Mouse (Mus musculus) heart, embryonic 14.5 days (tissue): ENCODE data around the gene Srm. TPM values are rescaled to one million over a fixed set of nuclear protein-coding genes. Genes with fewer than 3 reads are reported as not detected.
A peak's percentile ranks its signal among the peaks of the same experiment; 100 is the strongest.

Experiments
- ATAC-seq: fragments of 200-750 bp; cut with Nextera tagmentation; 2 replicates; pipeline ENCODE4 v1.8.0; 2017; ENCODE audit warnings: low read depth, moderate TSS enrichment; ENCODE audit not compliant: insufficient number of reproducible peaks, insufficient read depth, low FRiP score
- H3K27ac ChIP-seq, 2 experiments: fragments of 200-500 bp in 1 of 2; fragments of 300-500 bp in 1 of 2; sonication (generic) in 1 of 2; replicated peaks in 1 of 2; 2 replicates each; pipeline ENCODE4 v1.5.1; 2012 to 2014; ENCODE audit warnings: low read depth in 2 of 2, low read length in 2 of 2, control low read depth in 1 of 2, mild to moderate bottlenecking in 1 of 2, mixed read lengths in 1 of 2; ENCODE audit not compliant: control insufficient read depth in 1 of 2, insufficient read depth in 1 of 2
- H3K27me3 ChIP-seq: fragments of 300-500 bp; sonication (generic); 2 replicates; pipeline ENCODE4 v1.6.1; 2014; ENCODE audit warnings: mild to moderate bottlenecking, low read length, control low read depth; ENCODE audit not compliant: control insufficient read depth, insufficient read depth
- H3K36me3 ChIP-seq: fragments of 300-500 bp; sonication (generic); 2 replicates; pipeline ENCODE4 v1.6.1; 2014; ENCODE audit warnings: mild to moderate bottlenecking, control low read depth, low read length, mixed read lengths; ENCODE audit not compliant: control insufficient read depth, insufficient read depth
- H3K4me1 ChIP-seq, 2 experiments: fragments of 200-500 bp in 1 of 2; fragments of 300-500 bp in 1 of 2; sonication (generic) in 1 of 2; 2 replicates each; pipeline ENCODE4 v1.6.1; 2012 to 2014; ENCODE audit warnings: low read length in 2 of 2, control low read depth in 1 of 2, mixed read lengths in 1 of 2; ENCODE audit not compliant: control insufficient read depth in 2 of 2, insufficient read depth in 2 of 2
- H3K4me2 ChIP-seq: fragments of 300-500 bp; sonication (generic); 2 replicates; pipeline ENCODE4 v1.6.1; 2014; ENCODE audit warnings: mild to moderate bottlenecking, low read length
- H3K4me3 ChIP-seq, 2 experiments: fragments of 200-500 bp in 1 of 2; fragments of 300-500 bp in 1 of 2; sonication (generic) in 1 of 2; 2 replicates each; pipeline ENCODE4 v1.5.1; 2012 to 2014; ENCODE audit warnings: low read length in 2 of 2, mild to moderate bottlenecking in 2 of 2, control low read depth in 1 of 2, low read depth in 1 of 2, moderate library complexity in 1 of 2; ENCODE audit not compliant: control insufficient read depth in 1 of 2, insufficient read depth in 1 of 2
- H3K9ac ChIP-seq: fragments of 300-500 bp; sonication (generic); 2 replicates; pipeline ENCODE4 v1.6.1; 2014; ENCODE audit warnings: mild to moderate bottlenecking, low read length
- H3K9me3 ChIP-seq: fragments of 300-500 bp; sonication (generic); 2 replicates; pipeline ENCODE4 v1.6.1; 2016; ENCODE audit warnings: low read length, control low read depth; ENCODE audit not compliant: control insufficient read depth
- WGBS: fragments of 180-500 bp; shearing (Covaris S2); extraction: QIAGEN DNeasy Blood & Tissue Kit; methylation state at CpG from one replicate; pipeline ENCODE4 v1.1.7; 2014; 5-methylcytosine and 5-hydroxymethylcytosine counted together
- polyA plus RNA-seq: library from polyadenylated mRNA; unstranded; fragments of >200 nt; fragmentation: Nextera tagmentation; extraction: Ambion mirVana; gene quantifications from 2 replicates; pipeline ENCODE4 v1.2.1, GENCODE M21; 2014

The Srm gene
- polyA plus RNA-seq, 1 experiment from 2014 or later: 101 TPM

GRCm38 (mm10) chr4:148590421-148591170 lies 707 bp upstream of the Srm start:
- H3K4me2 ChIP-seq: peak overlapping the region; percentile 95
- ATAC-seq: no peak
- H3K9me3 ChIP-seq: no peaks in the 10 kb centered on the region
- H3K4me3 ChIP-seq: peak overlapping the region; percentile 79 to 98
- H3K27me3 ChIP-seq: no peaks in the 10 kb centered on the region
- H3K9ac ChIP-seq: peak overlapping the region; percentile 70
- WGBS: 5% methylated on average over 18 of the region's 18 CpGs
- peaks cover 11 to 12% of the 10 kb centered on the region in 2 experiments for H3K4me1 ChIP-seq
- peak overlapping the region; percentile 46 to 79 for H3K27ac ChIP-seq
- peaks cover 30% of the 10 kb centered on the region for H3K36me3 ChIP-seq

- peaks cover 42% of the 10 kb centered on the region for H3K36me3 ChIP-seq
- H3K4me2 ChIP-seq: peak overlapping the region; percentile 95
- H3K9ac ChIP-seq: peak overlapping the region; percentile 87
- H3K27ac ChIP-seq: peak overlapping the region in 1 of 2 experiments; percentile 47; a peak in 1 of 4 replicates
- under 1% methylated on average over 53 of the region's 53 CpGs for WGBS
- peak; percentile 31 for ATAC-seq
- H3K27me3 ChIP-seq: no peaks in the 10 kb centered on the region
- peak overlapping the region; percentile 92 to 98 for H3K4me3 ChIP-seq
- H3K9me3 ChIP-seq: no peaks in the 10 kb centered on the region
- peaks cover 11 to 12% of the 10 kb centered on the region in 2 experiments for H3K4me1 ChIP-seq
Observed at GRCm38 (mm10) chr4:148591637-148592380, 506 bp downstream of the Srm start.

- no peak overlapping the region for H3K9ac ChIP-seq
- no peak for ATAC-seq
- no peak overlapping the region for H3K4me3 ChIP-seq
- no peaks in the 10 kb centered on the region for H3K27me3 ChIP-seq
- peaks cover 58% of the 10 kb centered on the region for H3K36me3 ChIP-seq
- H3K4me1 ChIP-seq: peaks cover 10 to 11% of the 10 kb centered on the region in 2 experiments
- WGBS: 94% methylated on average over 11 of the region's 11 CpGs
- no peaks in the 10 kb centered on the region for H3K9me3 ChIP-seq
- H3K27ac ChIP-seq: no peak overlapping the region
- no peak overlapping the region for H3K4me2 ChIP-seq
Observed at GRCm38 (mm10) chr4:148593996-148594395, 2.7 kb downstream of the Srm start.

GRCm38 (mm10) chr4:148595916-148596315 lies 4.6 kb downstream of the Srm start:
- WGBS: 88% methylated on average over 6 of the region's 6 CpGs
- Histone ChIP-seq H3K9ac (no peak overlapping the region), H3K4me2 (no peak overlapping the region), H3K36me3 (peaks cover 58% of the 10 kb centered on the region), H3K27me3 (no peaks in the 10 kb centered on the region), H3K4me1 (peaks cover 7 to 11% of the 10 kb centered on the region in 2 experiments), H3K27ac (no peak overlapping the region), H3K4me3 (no peak overlapping the region), H3K9me3 (no peaks in the 10 kb centered on the region)
- no peak for ATAC-seq

- Histone ChIP-seq H3K27ac (no peak overlapping the region), H3K4me1 (peaks cover 7 to 11% of the 10 kb centered on the region in 2 experiments), H3K9me3 (no peaks in the 10 kb centered on the region), H3K4me2 (no peak overlapping the region), H3K36me3 (peaks cover 58% of the 10 kb centered on the region), H3K27me3 (no peaks in the 10 kb centered on the region), H3K9ac (no peak overlapping the region), H3K4me3 (no peak overlapping the region)
- WGBS: 94% methylated on average over 3 of the region's 3 CpGs
- ATAC-seq: no peak
Observed at GRCm38 (mm10) chr4:148596731-148597130, 5.4 kb downstream of the Srm start.

- WGBS: 91% methylated on average over 12 of the region's 12 CpGs
- H3K9me3 ChIP-seq: no peaks in the 10 kb centered on the region
- no peak for ATAC-seq
- no peak overlapping the region for H3K4me2 ChIP-seq
- peaks cover 46% of the 10 kb centered on the region for H3K36me3 ChIP-seq
- H3K27me3 ChIP-seq: no peaks in the 10 kb centered on the region
- H3K4me1 ChIP-seq: no peaks in the 10 kb centered on the region
- H3K4me3 ChIP-seq: no peak overlapping the region
- H3K9ac ChIP-seq: no peak overlapping the region
- no peak overlapping the region for H3K27ac ChIP-seq
Observed at GRCm38 (mm10) chr4:148598826-148599225, 7.5 kb downstream of the Srm start.

- no peak overlapping the region for H3K4me2 ChIP-seq
- H3K4me1 ChIP-seq: no peaks in the 10 kb centered on the region
- H3K27ac ChIP-seq: no peak overlapping the region
- no peaks in the 10 kb centered on the region for H3K27me3 ChIP-seq
- H3K4me3 ChIP-seq: no peak overlapping the region
- no peaks in the 10 kb centered on the region for H3K9me3 ChIP-seq
- H3K9ac ChIP-seq: no peak overlapping the region
- H3K36me3 ChIP-seq: peaks cover 31% of the 10 kb centered on the region
- 90% methylated on average over 4 of the region's 4 CpGs for WGBS
- no peak for ATAC-seq
Observed at GRCm38 (mm10) chr4:148600316-148600715, 9.0 kb downstream of the Srm start.
